Mouse (Mus musculus) lung, embryonic 16.5 days (tissue): ENCODE data around the gene Ssr1. TPM values are rescaled to one million over a fixed set of nuclear protein-coding genes. Genes with fewer than 3 reads are reported as not detected.

Experiments
- ATAC-seq: fragments of 200-750 bp; cut with Nextera tagmentation; 2 replicates; pipeline ENCODE4 v1.8.0; 2017; ENCODE audit warnings: low read depth, mild to moderate bottlenecking, moderate library complexity
- H3K27ac ChIP-seq: fragments of 300-500 bp; sonication (generic); 2 replicates; pipeline ENCODE4 v1.5.1; 2014; ENCODE audit warnings: mild to moderate bottlenecking, control low read depth, low read length
- H3K27me3 ChIP-seq: fragments of 300-500 bp; sonication (generic); 2 replicates; pipeline ENCODE4 v1.6.1; 2014; ENCODE audit warnings: low read depth, low read length, mixed read lengths; ENCODE audit not compliant: control insufficient read depth, insufficient read depth
- H3K36me3 ChIP-seq: fragments of 300-500 bp; sonication (generic); 2 replicates; pipeline ENCODE4 v1.6.1; 2014; ENCODE audit warnings: low read length; ENCODE audit not compliant: control insufficient read depth, insufficient read depth
- H3K4me1 ChIP-seq: fragments of 300-500 bp; sonication (generic); replicated peaks from 2 replicates; pipeline ENCODE4 v1.6.1; 2014; ENCODE audit warnings: low read length, mixed read lengths; ENCODE audit not compliant: control insufficient read depth, insufficient read depth
- H3K4me2 ChIP-seq: fragments of 300-500 bp; sonication (generic); 2 replicates; pipeline ENCODE4 v1.6.1; 2014; ENCODE audit warnings: low read depth, low read length, control low read depth
- H3K4me3 ChIP-seq: fragments of 300-500 bp; sonication (generic); 2 replicates; pipeline ENCODE4 v1.5.1; 2014; ENCODE audit warnings: mild to moderate bottlenecking, low read length, control low read depth
- H3K9ac ChIP-seq: fragments of 300-500 bp; sonication (generic); 2 replicates; pipeline ENCODE4 v1.6.1; 2014; ENCODE audit warnings: low read length, control low read depth
- H3K9me3 ChIP-seq: fragments of 300-500 bp; sonication (generic); 2 replicates; pipeline ENCODE4 v1.6.1; 2016; ENCODE audit warnings: low read length; ENCODE audit not compliant: control insufficient read depth
- WGBS: fragments of 180-500 bp; shearing (Covaris S2); extraction: QIAGEN DNeasy Blood & Tissue Kit; methylation state at CpG from one replicate; pipeline ENCODE4 v1.1.7; 2014; 5-methylcytosine and 5-hydroxymethylcytosine counted together
- polyA plus RNA-seq: library from polyadenylated mRNA; unstranded; fragments of >200 nt; fragmentation: Nextera tagmentation; extraction: Ambion mirVana; gene quantifications from 2 replicates; pipeline ENCODE4 v1.2.1, GENCODE M21; 2015

Gene Ssr1
- polyA plus RNA-seq, 1 experiment from 2014 or later: 163 TPM

GRCm38 (mm10) chr13:37962541-37962940 is 31.5 kb downstream of the Ssr1 start:
- no peak for ATAC-seq
- H3K36me3 ChIP-seq: no peaks in the 10 kb centered on the region
- H3K9me3 ChIP-seq: no peaks in the 10 kb centered on the region
- no peak overlapping the region for H3K4me2 ChIP-seq
- no peaks in the 10 kb centered on the region for H3K27me3 ChIP-seq
- H3K4me3 ChIP-seq: no peak overlapping the region
- 65% methylated on average over 9 of the region's 9 CpGs for WGBS
- H3K4me1 ChIP-seq: peaks cover 26% of the 10 kb centered on the region
- no peak overlapping the region for H3K9ac ChIP-seq
- no peak overlapping the region for H3K27ac ChIP-seq

GRCm38 (mm10) chr13:37959936-37960335 is 34.1 kb downstream of the Ssr1 start:
- no peak overlapping the region for H3K4me3 ChIP-seq
- no peaks in the 10 kb centered on the region for H3K36me3 ChIP-seq
- WGBS: 75% methylated on average over 7 of the region's 7 CpGs
- no peak for ATAC-seq
- H3K4me2 ChIP-seq: no peak overlapping the region
- H3K27me3 ChIP-seq: no peaks in the 10 kb centered on the region
- peaks cover 11% of the 10 kb centered on the region; the same call in 1 of the 2 replicates for H3K4me1 ChIP-seq
- H3K9ac ChIP-seq: no peak overlapping the region
- no peaks in the 10 kb centered on the region for H3K9me3 ChIP-seq
- no peak overlapping the region for H3K27ac ChIP-seq

GRCm38 (mm10) chr13:37959239-37959907 is 34.6 kb downstream of the Ssr1 start:
- Histone ChIP-seq H3K4me3 (no peak overlapping the region), H3K4me1 (peaks cover 7% of the 10 kb centered on the region; the same call in 1 of the 2 replicates), H3K9ac (no peak overlapping the region), H3K36me3 (no peaks in the 10 kb centered on the region), H3K27ac (no peak overlapping the region), H3K4me2 (no peak overlapping the region), H3K9me3 (no peaks in the 10 kb centered on the region), H3K27me3 (no peaks in the 10 kb centered on the region)
- 78% methylated on average over 15 of the region's 15 CpGs for WGBS
- ATAC-seq: no peak

- no peaks in the 10 kb centered on the region for H3K9me3 ChIP-seq
- H3K4me1 ChIP-seq: peaks cover under 1% of the 10 kb centered on the region; the same call in 1 of the 2 replicates
- H3K27ac ChIP-seq: no peak overlapping the region
- no peak overlapping the region for H3K9ac ChIP-seq
- WGBS: 89% methylated on average over 18 of the region's 18 CpGs
- no peaks in the 10 kb centered on the region for H3K27me3 ChIP-seq
- no peaks in the 10 kb centered on the region for H3K36me3 ChIP-seq
- no peak overlapping the region for H3K4me3 ChIP-seq
- H3K4me2 ChIP-seq: no peak overlapping the region
- ATAC-seq: no peak
Measured at GRCm38 (mm10) chr13:37958498-37959238, 35.3 kb downstream of the Ssr1 start.

GRCm38 (mm10) chr13:37954318-37954717 is 39.7 kb downstream of the Ssr1 start:
- no peaks in the 10 kb centered on the region for H3K9me3 ChIP-seq
- no peak overlapping the region for H3K9ac ChIP-seq
- H3K27me3 ChIP-seq: no peaks in the 10 kb centered on the region
- WGBS: 87% methylated on average over 1 of the region's 1 CpGs
- no peak overlapping the region for H3K27ac ChIP-seq
- no peak overlapping the region for H3K4me2 ChIP-seq
- H3K4me3 ChIP-seq: no peak overlapping the region
- no peak for ATAC-seq
- no peaks in the 10 kb centered on the region for H3K4me1 ChIP-seq
- peaks cover 26% of the 10 kb centered on the region for H3K36me3 ChIP-seq

GRCm38 (mm10) chr13:37952981-37953380 is 41.0 kb downstream of the Ssr1 start:
- H3K27ac ChIP-seq: no peak overlapping the region
- 85% methylated on average over 6 of the region's 6 CpGs for WGBS
- H3K36me3 ChIP-seq: peaks cover 38% of the 10 kb centered on the region
- no peaks in the 10 kb centered on the region for H3K27me3 ChIP-seq
- H3K4me3 ChIP-seq: no peak overlapping the region
- ATAC-seq: no peak
- H3K9ac ChIP-seq: no peak overlapping the region
- no peaks in the 10 kb centered on the region for H3K4me1 ChIP-seq
- no peak overlapping the region for H3K4me2 ChIP-seq
- no peaks in the 10 kb centered on the region for H3K9me3 ChIP-seq

- Histone ChIP-seq H3K4me1 (peaks cover 15% of the 10 kb centered on the region), H3K27me3 (no peaks in the 10 kb centered on the region), H3K4me2 (no peak overlapping the region), H3K36me3 (peaks cover 41% of the 10 kb centered on the region), H3K4me3 (no peak overlapping the region), H3K27ac (no peak overlapping the region), H3K9ac (no peak overlapping the region), H3K9me3 (no peaks in the 10 kb centered on the region)
- ATAC-seq: peak; percentile 66; the same call in 1 of the 2 replicates
- 16% methylated on average over 6 of the region's 6 CpGs for WGBS
Measured at GRCm38 (mm10) chr13:37946734-37947133, 47.3 kb downstream of the Ssr1 start.

- H3K36me3 ChIP-seq: peaks cover 38% of the 10 kb centered on the region
- 64% methylated on average over 8 of the region's 8 CpGs for WGBS
Measured at GRCm38 (mm10) chr13:37945392-37945791, 48.6 kb downstream of the Ssr1 start.

GRCm38 (mm10) chr13:37944306-37944705 is 49.7 kb downstream of the Ssr1 start:
- no peak overlapping the region for H3K27ac ChIP-seq

More at GRCm38 (mm10) chr13:37945392-37945791, 48.6 kb downstream of the Ssr1 start:
- no peak overlapping the region for H3K4me3 ChIP-seq
- no peaks in the 10 kb centered on the region for H3K27me3 ChIP-seq
- ATAC-seq: no peak
- H3K9ac ChIP-seq: no peak overlapping the region
- H3K4me2 ChIP-seq: no peak overlapping the region
- H3K9me3 ChIP-seq: no peaks in the 10 kb centered on the region
- H3K4me1 ChIP-seq: peaks cover 21% of the 10 kb centered on the region
- H3K27ac ChIP-seq: no peak overlapping the region

More at GRCm38 (mm10) chr13:37944306-37944705, 49.7 kb downstream of the Ssr1 start:
- no peaks in the 10 kb centered on the region for H3K9me3 ChIP-seq
- H3K36me3 ChIP-seq: peaks cover 27% of the 10 kb centered on the region
- H3K4me3 ChIP-seq: no peak overlapping the region
- no peak overlapping the region for H3K4me2 ChIP-seq
- ATAC-seq: peak; percentile 21; the same call in 1 of the 2 replicates
- no peaks in the 10 kb centered on the region for H3K27me3 ChIP-seq
- peaks cover 21% of the 10 kb centered on the region for H3K4me1 ChIP-seq
- no peak overlapping the region for H3K9ac ChIP-seq
- WGBS: 76% methylated on average over 1 of the region's 1 CpGs
